Mouse (Mus musculus) liver, adult (tissue): ENCODE data around the gene Plxna2.

Source experiments
- GATA4 ChIP-seq: IDR thresholded peaks from 2 replicates; pipeline ENCODE4 v1.6.1; 2014; ENCODE audit warnings: mild to moderate bottlenecking, low read length; ENCODE audit not compliant: insufficient replicate concordance

Gene Plxna2

DNA sequence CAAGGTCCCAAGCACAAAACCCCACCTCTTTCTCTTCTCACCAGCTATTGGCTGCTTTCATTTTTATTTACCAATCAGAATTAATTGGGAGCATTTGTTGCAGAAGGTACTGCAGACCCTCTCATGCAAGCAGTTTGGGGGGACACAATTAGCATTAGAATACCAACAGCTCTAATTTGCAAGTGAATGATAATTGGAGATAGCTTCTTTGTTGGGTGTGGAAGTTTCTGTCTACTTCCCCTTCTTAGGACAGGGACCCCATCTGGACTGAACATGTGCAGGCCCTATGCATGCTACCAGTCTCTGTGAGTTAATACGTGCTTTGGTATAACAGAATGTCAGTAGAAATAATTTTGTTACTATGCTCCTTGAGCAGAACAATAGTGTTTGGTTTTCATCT, 1.9 kb upstream of the Plxna2 start:
- no peak for TF ChIP-seq GATA4

DNA sequence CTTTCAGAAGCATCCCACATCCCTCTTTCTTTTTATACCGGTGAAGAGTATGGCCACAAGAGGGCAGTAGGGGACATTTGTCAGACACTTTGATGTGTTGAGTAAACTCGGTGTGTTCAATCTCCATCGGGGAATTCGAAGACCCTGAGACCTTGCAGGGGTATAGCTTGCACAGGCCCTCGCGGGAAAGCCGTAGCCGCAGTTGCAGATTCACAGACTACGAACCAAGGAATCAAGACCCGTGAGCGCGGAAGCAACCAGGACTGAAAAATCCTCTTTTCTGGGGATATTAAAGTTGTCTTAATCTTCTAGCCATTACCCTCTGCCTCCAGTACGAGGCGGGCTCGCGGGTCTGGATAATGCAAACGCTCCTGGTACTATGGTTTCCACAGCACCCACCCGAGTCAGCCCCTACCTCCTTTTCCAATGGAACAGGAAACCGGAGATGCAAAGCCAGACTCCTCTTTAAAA, 858 bp downstream of the Plxna2 start:
- TF ChIP-seq GATA4: no peak

DNA sequence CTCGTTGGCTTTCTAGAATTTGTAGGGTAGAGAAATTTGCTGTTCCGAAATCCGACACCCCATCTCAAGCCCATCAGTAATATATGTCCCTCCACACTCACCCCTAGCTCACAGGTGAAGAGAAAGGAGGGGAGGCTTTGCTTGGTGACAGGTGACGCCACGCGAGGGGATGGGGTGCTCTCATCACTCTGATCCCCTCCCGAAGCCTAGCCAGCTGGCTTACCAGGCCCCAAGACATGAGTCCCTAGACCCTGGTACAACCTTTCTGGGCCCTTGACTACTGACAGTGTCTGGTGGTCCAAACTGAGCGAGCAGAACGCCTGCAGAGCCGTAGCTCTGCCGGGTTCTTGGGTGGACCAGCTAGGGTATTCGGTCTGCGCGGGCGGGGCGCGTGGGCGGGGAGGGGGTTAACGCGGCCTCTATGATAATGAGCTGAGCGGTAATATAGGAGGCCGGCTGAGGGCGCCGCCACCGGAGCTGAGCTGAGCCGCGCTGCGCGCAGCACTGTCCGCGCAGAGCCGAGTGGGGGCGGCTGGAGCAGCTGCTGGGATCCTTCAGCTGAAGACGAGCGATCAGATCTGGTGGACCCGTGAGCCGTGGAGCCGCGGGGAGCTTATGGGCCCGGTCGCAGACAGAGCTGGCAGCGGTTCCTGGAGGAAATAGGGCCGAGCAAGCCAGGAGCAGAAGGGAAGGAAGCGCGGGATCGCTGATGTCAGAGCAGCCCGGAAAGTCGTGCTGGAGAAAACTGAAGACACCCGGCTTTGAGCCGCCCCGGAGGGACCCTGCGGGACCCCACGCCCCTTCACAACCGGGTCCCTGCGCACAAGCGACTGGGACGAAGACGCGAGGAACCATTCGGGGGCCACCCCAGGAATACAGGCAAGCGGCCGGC, 1.6 kb downstream of the Plxna2 start:
- peak; percentile 48; the same call in 1 of the 2 replicates for TF ChIP-seq GATA4

- no peak for TF ChIP-seq GATA4
Measured at GRCm38 (mm10) chr1:194620245-194620991, 2.4 kb downstream of the Plxna2 start.

- TF ChIP-seq GATA4: no peak
Measured at GRCm38 (mm10) chr1:194622174-194622573, 4.2 kb downstream of the Plxna2 start.

GRCm38 (mm10) chr1:194622677-194623076, 4.7 kb downstream of the Plxna2 start:
- TF ChIP-seq GATA4: no peak

DNA sequence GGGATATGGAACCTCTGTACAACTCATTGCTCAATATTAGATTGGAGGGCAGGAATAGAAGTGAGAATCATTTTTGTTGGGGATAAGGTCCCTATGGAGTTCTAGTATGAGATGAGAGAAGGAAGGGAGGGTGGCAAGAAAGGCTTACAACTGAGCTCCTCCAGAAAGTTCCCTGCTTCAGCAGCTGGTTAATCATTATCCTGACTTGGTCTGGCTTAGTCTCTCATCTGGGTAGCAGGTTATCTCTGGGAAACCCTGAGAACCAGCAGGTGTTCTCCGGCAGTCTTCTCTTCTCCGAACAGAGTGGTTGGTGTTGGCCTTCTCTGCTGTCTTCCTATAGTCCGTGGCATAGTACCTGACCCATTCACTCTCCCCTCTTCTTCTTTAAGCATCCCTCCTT, 5.6 kb downstream of the Plxna2 start:
- no peak for TF ChIP-seq GATA4

GRCm38 (mm10) chr1:194624411-194624810, 6.4 kb downstream of the Plxna2 start:
- no peak for TF ChIP-seq GATA4

DNA sequence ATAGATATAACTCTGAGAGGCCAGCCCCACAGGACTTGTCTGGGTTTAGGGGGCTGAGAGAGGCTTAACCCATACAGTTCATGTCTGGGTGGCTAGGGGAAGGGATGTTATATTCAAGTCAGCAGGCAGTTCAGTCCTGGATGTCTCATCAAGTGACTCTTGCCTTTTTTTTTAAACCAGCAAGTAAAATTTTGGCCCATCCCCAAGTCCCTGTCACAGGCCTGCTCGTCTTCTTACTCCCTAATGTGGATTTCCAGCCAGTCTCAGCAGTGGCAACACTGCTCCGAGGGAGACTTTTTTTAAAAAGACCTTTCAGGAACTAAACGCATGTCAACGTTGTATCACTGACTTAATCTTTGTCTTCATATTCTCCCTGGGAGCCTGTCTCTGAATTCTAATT, 7.0 kb downstream of the Plxna2 start:
- no peak for TF ChIP-seq GATA4

DNA sequence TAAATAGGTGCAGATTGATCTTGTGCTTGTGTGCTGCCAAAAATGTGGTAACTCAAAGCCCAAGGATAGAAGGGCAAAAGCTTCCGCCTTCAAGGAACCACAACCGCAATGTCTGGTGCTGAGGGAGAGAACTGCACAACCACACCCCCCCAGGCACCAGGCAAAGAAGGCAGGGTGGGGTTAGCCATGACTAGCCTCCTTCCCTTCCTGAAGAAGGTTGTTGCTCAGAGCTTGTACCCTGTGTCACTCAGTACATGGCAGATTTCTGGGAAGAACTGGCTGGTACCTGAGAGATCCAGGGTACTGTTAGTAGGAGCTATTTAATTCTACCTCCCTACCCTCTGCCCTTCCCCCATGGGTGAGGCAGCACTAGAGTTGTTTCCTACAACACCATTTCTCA, 8.1 kb downstream of the Plxna2 start:
- no peak for TF ChIP-seq GATA4

GRCm38 (mm10) chr1:194627286-194627685, 9.3 kb downstream of the Plxna2 start:
- no peak for TF ChIP-seq GATA4

DNA sequence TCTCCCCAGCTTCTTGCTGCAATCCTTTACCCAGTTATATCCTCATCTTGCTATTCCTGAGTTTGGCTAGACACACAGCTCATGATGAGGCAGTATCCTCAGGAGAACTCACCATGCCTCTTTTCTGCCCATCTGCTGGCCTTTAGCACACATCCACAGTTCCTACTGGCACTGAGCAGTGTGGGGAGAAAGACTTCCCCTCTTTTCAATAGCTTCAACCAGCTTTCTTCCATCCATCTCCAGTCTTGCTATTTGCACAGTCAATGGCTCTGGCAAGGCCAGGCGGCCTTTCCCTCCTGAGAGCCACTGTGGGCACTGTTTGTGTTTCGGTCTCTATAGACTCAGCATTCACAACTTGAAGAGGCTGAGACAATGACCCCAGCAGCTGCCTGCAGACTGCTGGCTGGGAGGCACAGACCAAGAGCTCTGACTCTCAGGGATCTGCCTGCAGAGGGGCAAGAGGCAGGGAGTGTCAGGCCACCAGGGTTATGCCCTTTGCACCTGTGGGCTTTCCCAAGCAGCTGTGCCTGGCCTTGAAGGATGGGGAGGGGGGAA, 11.2 kb downstream of the Plxna2 start:
- no peak for TF ChIP-seq GATA4

DNA sequence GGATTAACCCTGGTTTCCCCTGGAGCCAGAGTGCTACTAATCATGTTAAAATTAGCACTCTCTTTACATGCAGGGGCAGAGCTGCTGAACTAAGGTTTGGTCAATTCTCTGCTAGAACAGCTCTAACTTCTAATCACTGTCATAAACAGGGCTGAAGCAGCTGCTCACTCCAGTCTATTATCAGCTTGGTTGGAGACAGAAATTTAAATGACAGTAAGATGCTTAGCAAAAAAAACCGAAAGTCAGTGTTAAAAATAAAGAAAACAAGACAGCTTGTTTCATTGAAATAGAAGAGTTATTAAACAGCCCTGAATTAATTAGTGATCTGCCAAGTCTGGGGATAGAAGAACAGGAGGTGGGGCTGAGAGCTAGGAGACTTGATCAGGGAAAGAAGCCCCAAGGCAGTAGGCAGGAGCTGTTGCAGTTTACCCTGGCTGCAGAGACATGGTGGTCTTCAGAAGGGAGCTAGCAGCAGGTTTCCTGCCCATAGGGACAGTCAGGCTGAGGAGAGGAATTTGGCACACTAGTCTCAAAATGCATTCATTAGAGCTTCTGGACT, 12.6 kb downstream of the Plxna2 start:
- no peak for TF ChIP-seq GATA4

- TF ChIP-seq GATA4: no peak
Measured at GRCm38 (mm10) chr1:194631574-194631973, 13.6 kb downstream of the Plxna2 start.

- peak; percentile 55; the same call in 1 of the 2 replicates for TF ChIP-seq GATA4
Measured at GRCm38 (mm10) chr1:194632029-194632428, 14.0 kb downstream of the Plxna2 start.
